Mouse (Mus musculus) urinary bladder, postnatal 4 days (tissue): Measurements from ENCODE around the gene Hsp90ab1.

Experiments used
- DNase-seq, 2 experiments: peaks; one replicate each; pipeline ENCODE4 v3.0.0; 2021 to 2022; ENCODE audit warnings: low spot score in 2 of 2

The Hsp90ab1 gene

GRCm38 (mm10) chr17:45580958-45581477 is 7.9 kb upstream of the Hsp90ab1 start:
- DNase-seq, result no peak

- no peak for DNase-seq
These were observed 6.5 kb upstream of the Hsp90ab1 start for GRCm38 (mm10) chr17:45579554-45579953.

GRCm38 (mm10) chr17:45578843-45579242 is 5.8 kb upstream of the Hsp90ab1 start:
- no peak for DNase-seq

DNA sequence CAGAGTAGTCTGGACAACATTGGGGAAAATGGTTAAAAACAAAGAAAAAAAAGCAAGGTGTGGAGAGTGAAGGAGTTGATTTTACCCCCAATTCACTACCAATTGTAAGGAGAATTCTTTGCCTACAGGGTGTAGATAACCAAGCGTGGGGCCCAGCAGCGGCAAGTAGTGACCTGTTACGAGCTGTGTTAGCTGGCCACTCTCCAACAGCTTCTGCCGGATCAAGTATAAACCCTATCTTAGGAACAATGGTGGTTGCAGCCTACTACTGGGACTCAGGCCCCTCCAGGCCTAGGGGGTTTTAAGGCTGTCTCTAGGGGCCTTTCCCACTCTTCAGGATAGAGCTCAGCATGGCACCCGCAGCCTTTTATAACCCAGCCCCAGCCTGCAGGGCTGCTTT is 5.2 kb upstream of the Hsp90ab1 start:
- no peak for DNase-seq

DNA sequence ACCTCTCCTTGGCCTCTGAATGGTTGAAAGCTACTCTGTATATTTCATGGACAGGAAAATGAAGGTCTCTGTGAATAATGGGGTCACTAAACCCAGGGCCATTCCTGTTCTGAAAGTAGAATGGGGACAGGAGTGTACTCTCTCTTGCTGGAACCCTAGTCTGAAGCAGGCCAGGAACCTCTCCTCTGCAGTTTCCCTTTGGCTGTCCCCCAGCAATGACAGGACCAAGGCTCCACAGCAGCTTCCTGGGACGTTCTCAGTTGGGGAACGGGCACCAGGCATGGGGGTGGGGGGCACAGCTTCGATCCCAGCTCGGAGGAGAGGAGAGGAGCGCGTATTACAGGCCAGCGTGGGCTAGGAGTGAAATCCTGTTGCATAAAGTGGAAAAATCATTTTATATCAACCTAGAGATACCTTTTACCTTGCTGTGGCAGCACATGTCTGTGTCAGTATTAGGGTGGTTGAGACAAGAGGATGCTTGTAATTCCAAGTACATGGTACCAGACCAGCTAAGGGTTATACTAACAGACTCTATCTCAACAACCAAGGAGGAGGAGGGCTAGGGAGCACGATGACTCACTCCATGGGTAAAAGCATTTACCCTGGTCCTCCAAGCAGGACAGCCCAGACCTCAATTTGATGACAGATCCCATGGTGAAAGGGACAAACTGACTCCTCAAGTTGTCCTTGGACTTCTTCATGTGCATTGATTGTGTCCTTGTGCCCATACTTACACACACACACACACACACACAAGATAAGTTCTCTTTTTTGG is 2.2 kb upstream of the Hsp90ab1 start:
- DNase-seq, result no peak

GRCm38 (mm10) chr17:45574129-45574761 is 1.2 kb upstream of the Hsp90ab1 start:
- peak in 1 of 2 experiments; percentile 60 for DNase-seq

- peak; percentile 94 to 96 for DNase-seq
These were observed 681 bp upstream of the Hsp90ab1 start for GRCm38 (mm10) chr17:45573780-45574123.

- peak; percentile 77 to 78 for DNase-seq
These were observed 676 bp downstream of the Hsp90ab1 start for GRCm38 (mm10) chr17:45572103-45573086.

- no peak for DNase-seq
These were observed 3.1 kb downstream of the Hsp90ab1 start for GRCm38 (mm10) chr17:45569999-45570398.

GRCm38 (mm10) chr17:45568990-45569389 is 4.1 kb downstream of the Hsp90ab1 start:
- no peak for DNase-seq

GRCm38 (mm10) chr17:45567162-45567601 is 5.9 kb downstream of the Hsp90ab1 start:
- DNase-seq, result no peak

GRCm38 (mm10) chr17:45566360-45567161 is 6.5 kb downstream of the Hsp90ab1 start:
- DNase-seq, result no peak

- DNase-seq, result no peak
These were observed 7.1 kb downstream of the Hsp90ab1 start for GRCm38 (mm10) chr17:45566031-45566359.

DNA sequence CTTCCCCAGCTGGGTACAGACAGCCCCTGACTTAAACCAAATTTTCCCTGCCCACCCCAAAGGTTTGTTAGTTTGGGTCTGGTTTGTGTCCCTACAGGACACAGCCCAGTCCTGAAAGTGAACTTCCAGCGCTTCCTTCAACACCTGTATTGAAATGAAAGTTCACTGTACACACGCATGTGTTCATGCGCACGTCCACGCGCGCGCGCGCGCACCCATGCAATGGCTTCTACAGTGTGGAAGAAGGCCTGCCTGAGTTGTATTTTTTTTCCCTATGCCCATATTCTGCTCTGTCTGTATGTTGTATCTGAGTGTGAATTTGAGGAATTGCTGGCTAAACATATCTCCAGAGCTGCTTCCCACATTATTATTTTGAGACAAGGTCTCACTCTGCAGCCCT is 8.0 kb downstream of the Hsp90ab1 start:
- no peak for DNase-seq

DNA sequence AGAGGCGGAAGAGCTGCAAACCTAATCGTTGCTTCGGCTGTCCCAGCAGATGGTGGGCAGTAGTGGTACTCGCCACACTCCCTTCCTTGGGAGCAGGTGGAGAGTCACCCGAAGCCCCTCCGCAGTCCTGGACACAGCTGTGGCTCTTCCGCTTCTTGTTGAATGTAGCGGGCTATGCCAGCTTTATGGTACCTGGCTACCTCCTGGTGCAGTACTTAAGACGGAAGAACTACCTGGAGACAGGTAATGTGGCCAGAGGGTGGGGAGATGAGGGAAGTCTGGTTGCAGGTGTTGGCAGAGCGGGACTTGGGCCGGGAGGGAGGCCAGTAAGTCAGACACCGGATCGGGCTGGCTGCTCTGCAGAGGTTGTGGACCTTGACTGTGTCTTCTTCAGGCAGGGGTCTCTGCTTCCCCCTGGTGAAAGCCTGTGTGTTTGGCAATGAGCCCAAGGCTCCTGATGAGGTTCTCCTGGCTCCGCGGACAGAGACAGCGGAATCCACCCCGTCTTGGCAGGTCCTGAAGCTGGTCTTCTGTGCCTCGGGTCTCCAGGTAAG is 8.5 kb downstream of the Hsp90ab1 start:
- DNase-seq, result no peak

DNA sequence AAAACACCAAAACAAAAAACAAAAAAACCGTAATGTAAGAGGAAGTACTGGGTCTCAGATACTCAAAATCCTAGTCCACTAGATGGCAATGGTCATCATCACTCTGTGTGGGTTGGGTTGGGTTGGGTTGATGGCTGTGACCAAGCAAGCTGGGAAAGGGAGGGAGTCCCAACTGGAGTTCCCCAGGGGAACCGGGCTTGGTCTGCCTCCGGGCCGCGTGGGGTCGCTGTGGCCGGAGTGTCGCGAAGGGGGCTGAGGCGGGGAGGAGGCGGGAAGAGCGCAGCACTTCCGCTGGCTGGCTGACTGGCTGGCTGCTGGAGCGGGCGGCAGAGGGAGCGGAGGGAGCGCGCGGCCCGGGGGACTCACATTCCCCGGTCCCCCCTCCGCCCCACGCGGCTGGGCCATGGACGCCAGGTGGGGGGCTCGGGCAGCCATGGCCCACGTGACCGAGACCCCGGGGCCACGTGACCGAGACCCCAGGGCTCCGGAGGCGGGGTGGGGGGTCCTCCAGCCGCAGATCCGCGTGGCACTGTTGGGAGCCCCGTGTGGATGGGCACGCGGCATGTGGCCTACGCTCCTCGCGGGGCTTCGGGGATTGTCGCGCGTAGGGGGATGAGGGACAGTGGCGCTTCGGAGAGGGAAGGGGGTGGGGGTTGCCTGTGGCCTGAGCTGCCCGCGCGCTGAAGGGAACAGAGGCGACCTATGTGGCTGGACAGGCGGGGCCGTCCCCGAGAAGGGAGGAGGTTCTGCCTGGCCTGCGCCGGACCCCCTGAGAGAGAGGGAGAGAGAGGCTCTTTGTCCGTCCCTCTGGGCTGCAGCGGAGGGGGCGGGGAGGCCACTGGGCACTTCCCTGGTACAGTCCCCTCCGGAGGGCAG is 9.2 kb downstream of the Hsp90ab1 start, which contains the start of gene Slc35b2:
Gene Slc35b2 (plus strand): TSS at position 220 of the 876 bp plus-strand sequence.
- DNase-seq, result peak; percentile 94 to 96

DNA sequence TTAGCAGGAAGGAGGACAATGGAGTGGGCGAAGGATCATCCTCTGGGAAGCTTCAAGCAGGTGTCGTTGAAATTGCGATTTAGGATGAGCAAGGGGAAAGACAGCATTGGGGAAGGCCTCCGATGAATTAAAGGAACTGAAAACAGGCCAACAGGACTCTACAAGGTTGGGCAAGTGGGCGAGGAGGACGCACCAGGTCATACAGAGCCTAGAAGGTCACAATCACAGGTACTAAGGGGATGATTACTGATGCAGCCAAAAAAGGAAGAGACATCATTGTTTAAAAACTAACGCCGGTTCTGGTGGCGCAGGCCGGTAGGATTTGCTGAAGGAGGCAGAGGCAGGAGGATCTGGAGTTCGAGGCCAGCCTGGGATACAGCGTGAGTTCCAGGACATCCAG is 9.9 kb downstream of the Hsp90ab1 start:
- no peak for DNase-seq

- no peak for DNase-seq
These were observed 13.1 kb downstream of the Hsp90ab1 start for GRCm38 (mm10) chr17:45559732-45560525.
